Mouse (Mus musculus) hindlimb bud, embryonic 11.5 days (tissue): ENCODE results near the gene Negr1.

ENCODE experiments used
- DNase-seq: peaks from one replicate; pipeline ENCODE4 v3.0.0-alpha.2; 2012; ENCODE audit warnings: low read depth, low spot score; ENCODE audit errors: extremely low spot score

Negr1 gene

DNA sequence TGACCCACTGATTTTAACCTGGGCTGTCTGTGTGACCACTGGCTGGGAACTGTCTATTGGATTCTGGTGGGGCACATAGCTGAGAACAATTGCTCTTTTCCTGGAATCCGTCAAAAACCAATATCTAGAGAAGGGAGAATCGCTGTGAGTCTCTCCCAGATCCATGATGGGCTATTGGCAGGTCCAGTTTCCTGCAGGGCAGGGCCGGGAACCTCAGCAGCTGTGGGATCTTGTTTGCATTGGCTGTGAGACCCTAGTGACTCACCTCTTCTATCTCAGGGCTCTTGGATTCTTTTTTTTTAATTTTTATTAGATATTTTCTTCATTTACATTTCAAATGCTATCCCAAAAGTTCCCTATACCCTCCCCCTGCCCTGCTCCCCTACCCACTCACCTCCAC is 111.0 kb downstream of the Negr1 start:
- DNase-seq: no peak

DNA sequence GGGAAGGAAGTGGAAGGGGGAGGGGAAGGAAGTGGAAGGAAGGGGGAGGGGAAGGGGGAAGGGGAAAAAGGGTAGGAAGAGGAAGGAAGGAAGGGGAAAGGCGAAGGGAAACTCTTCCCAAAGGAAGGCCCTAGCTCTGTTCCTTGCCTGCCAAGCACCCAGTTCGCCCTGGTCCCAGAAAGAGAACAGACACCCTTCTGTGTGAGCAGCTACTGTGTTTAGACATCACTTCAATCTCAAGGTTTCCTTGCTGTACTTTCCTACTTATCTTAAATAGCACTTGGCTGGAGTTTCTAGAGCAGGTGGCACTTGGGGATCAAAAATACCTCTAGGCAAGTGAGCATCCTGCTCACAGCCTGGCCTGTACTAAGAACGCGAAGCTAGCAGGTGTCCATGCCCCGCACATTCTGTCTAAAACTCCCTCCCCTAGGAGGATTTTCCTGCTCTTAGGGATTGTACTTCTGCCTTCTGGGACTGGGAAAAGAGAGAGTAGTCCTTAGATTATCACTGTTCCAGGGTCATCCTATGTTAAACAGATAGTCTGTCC is 128.5 kb downstream of the Negr1 start:
- no peak for DNase-seq

DNA sequence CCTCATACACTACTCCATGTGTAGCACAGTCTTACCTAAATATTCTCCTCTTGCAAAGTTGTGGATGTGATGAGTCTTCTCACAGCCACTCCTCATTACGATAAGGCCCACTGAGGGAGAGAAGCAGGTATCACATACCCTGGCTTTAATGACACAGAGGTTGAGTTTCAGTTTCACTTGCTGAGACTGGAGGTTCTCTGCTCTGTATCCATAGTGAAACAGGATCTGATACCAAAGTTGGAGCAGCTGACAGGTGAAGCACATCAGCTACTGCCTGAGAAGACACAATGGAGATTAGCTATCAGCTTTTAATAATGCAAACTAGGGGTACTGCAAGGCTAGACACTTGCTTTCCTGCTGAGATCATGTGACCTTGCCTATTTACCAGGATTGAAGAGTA is 137.1 kb downstream of the Negr1 start:
- DNase-seq: no peak

DNA sequence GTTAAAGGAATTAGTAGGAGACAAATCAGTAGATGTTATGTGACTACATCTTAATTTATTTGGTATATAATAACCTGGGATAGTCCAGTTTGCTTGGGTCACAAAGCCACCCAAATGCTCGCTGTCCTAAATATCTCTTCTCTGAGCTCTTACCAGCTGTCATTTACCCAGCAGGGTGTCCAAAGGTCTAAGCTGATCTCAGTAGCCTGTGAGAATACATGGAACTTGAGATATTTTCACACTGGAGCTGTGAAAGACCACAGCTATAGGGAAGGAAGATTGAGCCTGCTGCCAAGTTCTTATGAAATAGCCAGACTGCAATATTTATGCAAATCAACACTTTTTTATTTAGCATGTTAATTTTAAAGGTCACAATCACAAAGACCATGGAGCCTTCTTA is 141.6 kb downstream of the Negr1 start:
- DNase-seq: no peak

DNA sequence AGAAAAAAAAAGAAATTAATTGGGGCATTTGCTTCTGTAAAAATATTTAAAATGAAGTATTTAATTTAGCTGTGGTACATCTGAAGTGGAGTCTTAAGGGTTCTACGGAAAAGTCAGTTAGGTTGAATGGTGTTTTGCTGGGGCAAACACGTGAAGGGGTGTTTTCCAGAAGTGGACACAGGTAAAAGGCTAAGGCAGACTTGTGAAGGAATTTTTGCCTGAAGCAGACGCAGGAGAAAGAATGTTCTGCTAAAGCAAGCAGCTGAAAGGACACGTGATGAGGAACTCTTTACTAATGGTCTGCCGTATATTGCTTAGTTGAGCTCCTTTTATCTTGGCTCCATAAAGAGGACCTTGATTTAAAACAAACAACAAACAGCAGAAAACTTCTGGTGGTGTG is 148.6 kb downstream of the Negr1 start:
- no peak for DNase-seq

DNA sequence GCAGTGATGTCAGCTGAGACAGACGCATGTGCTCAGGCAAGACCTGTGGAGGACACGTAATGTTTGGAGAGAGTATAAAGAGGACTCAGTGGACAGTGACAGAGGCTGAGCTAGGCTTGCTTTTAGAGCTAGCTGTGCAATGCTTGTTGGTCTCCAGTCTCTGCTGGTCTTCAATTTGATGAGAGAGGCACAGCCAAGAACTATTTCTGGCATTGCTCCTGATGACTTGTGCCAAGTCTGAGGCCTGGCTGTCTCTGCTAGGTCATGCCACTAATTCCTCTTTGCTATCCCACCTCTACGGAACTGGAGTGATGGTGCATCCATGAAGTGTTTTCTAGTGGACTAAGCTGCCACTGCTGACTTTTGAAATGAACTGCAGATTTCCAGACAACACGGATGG is 149.1 kb downstream of the Negr1 start:
- DNase-seq: no peak

DNA sequence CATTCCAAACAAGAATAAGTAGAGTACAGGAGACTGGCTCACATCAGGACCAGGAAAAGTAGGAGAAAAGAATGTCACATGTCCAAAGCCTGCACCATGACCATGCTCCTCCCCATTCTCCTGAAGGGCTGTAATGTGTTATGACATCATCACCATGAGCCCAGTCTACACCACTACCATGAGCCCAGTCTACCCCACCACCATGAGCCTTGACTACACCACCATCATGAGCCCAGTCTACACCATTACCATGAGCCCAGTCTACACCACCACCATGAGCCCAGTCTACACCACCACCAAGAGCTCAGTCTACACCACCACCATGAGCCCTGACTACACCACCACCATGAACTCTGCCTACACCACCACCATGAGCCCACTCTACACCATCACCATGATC is 174.7 kb downstream of the Negr1 start:
- DNase-seq: no peak

DNA sequence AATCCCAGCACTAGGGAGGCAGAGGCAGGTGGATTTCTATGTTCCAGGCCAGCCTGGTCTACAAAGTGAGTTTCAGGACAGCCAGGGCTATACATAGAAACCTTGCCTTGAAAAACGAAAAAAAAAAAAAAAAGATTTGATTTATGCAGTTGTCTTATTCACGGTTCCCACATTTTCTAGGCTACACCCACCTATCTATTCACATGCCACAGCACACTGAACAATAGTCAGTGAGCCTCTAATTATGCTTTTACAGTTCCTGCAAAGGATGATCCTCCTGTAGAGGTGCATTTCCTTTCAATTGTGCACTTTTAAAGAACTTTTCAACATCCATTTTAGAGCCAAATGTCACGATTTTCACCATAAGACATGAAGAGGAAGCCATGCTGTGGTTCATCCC is 177.9 kb downstream of the Negr1 start:
- DNase-seq: no peak

DNA sequence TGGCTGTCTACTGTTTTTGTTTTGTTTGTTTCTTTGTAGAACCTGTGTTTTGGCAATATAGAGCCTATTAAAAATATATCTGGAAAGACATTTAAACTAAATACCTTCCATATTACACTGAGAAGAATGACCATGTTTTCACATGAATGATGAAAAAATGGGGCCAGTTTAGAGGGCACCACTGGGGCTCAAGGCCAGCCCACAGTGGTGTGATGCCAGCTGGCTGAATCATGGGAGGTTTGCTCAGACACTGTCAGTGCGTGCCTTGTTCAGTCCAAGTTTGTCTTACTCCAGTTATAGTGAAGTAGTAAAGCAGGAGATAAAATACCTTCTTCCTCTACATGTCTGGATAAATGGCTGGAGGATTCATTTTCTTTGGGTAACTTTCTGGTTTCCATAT is 181.7 kb downstream of the Negr1 start:
- DNase-seq: no peak

DNA sequence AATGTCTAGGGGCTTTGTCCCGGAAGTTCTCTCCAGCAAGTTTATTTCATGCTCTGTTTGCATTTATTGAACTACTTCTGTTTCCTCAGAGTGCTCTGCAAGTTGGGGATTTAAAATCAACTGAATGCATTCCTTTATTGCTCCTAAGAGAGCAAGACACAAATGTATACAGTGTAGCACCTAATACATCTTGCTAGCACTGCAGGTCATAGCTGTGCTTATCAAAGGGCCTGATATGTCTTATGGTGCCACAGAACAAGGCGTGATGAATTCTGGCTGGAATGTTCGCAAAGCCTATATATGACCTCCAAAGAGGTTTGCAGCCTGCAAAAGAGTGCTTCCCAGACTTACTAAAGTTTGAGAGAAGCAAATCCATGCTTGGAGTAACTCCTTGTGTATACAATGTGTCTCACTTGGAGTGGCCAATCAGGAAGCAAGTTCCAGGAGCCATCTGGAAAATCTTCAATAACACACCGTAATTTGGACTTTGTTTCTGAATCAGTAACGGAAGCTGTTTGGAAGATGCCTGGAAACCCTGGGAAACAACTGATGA is 183.7 kb downstream of the Negr1 start:
- DNase-seq: no peak

DNA sequence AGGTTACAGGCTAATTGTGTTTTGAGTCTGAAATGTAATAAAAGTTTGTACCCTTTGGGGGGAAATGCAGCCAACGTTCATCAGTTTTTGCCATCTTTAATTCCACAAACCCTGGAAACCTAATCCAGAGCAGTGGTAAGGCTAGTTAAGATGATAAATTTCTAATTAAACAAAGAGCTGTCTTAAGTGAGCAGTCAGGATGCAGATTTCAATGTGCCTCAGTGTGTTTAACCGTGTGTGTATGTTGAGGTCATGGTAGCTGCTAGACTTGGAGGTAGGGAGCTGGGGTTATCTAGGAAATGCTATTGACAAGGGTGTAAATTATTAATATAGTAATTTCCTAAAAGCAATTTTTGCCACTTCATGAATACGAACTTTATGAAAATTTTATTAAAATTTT is 185.9 kb downstream of the Negr1 start:
- DNase-seq: no peak

DNA sequence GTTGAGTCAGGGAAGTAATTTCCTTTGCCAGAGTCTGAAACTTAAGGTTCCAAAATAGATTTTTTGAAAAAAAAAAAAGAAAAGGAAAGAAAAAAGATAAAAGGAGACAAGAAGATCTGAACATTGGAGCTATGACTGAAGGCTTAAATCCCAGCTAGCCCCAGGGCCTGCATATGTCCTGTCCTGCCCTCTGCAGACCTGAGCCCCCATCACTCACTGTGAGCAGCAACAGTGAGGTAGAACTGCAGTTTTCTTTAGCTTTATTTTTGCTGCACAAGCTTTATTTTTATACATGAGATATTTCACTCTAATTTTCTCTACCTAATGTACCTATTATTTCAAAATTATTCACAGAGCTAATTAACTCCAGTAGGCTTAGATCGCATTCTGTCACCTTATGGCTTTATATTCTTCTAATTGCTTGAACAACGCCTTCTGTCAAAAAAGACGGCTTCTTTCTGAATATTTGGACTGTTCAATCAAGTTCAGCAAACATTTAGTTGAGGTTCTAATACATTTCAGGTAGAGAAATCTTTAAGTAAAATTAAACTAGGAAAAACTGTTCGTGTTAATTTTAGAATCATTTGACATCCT is 192.3 kb downstream of the Negr1 start:
- no peak for DNase-seq

DNA sequence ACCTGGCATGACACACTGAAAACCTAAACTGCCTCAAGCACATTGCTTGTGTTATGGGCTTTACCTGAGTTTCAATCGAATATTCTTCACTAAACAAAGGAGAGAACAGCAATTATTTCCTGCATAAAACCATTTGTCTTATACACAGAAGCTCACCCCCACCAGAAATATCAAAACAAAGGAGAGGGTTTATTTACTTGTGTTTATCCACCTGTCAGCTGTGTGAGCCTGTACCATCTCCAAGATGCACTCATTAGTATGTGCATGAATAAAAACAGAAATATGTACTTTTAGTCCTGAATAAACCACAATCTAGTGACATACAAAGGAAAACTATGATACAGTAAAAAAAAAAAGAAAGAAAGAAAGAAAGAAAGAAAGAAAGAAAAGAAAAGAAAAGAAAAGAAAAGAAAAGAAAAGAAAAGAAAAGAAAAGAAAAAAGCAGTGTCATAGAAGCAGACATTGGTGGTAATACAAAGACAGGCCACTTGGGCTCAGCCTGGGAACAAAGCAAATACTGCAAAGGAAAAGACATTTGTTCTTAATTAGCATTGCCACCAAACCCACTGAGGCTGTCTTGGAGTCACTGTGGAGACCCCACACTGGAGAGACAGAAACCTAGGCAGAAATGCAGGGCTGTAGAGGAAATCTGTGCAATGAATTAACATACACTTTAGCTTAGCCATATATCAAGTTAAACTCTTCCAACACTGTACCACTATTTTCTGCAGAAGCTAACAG is 193.4 kb downstream of the Negr1 start:
- DNase-seq: no peak

DNA sequence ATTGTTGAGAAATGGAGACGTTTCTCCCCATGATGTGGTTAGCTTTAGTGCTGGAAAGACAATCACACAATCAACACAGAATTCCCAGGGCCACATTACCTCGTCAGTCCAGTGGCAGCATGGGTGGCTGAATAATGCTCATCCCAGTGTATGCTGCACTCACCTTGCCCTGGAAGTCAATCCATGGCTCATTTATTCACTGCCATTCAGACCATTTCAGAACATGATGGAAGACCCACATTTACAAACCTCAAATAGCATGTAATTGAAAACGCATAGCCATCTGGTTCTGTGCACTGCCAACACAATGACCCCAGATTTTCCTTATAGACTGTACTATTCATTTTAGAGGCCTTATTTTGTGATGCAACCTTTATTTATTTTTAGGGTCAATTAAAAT is 203.4 kb downstream of the Negr1 start:
- no peak for DNase-seq

DNA sequence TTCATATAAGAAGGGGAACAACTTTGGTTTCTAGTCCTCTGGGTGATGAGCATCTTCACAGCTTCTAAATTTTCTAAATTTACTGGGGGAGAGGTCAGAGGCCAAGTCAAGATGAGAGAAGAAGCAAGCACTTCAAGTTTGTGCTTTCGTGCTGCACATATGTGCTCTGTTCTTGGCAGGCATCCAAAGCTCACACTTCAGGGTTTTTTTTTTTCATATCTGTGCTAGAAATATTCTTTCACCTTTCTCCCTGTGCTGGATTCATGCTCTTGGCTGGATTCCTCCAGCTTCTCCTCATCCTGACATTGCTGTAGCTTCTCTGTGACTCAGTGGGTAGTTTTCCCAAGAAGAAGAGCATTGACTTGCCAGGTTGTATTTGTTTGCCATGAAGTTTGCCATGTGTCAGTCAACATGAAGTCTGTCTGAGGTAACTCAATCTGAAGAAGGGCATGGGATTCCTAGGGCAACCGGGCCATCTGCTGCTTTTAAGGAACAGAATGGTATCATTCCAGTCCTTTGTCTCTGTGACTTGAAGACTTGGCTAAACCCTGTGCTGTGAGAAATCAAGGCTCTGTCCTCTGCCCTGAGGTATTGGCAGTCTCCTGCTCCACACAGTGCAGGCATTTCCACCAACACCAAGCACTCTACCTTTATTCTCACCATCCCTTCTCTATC is 204.7 kb downstream of the Negr1 start:
- DNase-seq: no peak

DNA sequence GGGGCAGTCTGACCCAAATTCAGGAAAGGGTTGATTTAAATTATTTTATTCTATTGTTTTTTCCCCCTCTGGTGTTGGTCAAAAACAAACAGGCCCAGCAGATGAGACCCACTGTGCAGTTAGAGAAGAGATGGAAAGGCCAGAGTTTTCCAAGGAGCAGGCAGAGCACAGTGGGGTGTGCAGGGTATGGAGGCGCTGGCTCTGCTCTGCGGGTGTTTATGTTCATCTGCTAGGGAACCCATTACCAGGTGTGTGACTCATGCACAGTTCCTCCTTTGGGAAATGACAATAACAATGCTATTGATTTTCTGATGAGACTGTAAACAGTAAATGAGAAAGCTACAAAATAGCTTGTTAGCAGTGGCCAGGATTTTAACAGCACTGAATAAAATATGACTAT is 210.0 kb downstream of the Negr1 start:
- DNase-seq: no peak

DNA sequence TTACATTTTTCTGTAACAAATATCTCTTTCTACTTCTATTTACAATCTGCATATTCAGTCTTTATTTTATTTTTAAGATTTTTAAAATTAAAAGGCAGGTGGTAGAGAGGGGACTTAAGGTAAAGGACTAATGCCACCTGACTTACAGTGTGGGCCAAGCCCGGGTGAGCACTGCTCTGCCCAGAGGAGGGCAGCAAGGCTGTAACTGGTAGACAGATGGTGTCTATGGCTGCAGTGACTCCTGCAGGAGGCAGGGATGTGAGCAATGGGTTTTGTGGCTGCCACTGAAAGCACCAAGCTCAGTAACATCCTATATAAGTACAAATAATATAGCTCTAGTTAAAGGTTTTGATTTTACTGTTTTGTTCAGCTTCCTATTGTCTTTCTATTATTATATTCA is 210.5 kb downstream of the Negr1 start:
- DNase-seq: no peak

DNA sequence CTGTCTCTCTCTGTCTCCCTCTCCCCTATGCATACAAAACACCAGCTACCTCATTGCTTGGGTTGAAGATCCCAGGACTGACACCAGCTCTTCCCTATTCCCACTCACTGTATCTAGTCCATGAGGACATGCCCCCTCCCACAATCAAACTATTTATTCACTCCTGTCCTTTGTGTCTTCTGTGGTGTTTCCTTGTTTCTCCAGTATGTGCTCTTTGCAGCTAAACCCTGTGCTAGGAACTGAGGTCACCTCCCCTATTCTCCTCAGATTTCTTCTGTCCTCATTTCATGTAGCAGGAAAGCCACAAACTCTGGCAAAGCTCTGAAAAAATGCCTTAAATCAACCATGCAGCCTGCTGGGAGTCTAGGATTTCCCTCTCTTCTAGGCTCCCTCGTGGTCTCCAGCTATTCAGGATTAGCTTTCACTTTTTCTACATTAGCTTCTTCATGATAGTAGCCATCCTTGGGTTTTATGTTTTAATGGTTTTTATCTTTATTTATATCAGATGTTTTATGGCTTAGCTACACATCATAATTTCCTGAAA is 222.8 kb downstream of the Negr1 start:
- no peak for DNase-seq

DNA sequence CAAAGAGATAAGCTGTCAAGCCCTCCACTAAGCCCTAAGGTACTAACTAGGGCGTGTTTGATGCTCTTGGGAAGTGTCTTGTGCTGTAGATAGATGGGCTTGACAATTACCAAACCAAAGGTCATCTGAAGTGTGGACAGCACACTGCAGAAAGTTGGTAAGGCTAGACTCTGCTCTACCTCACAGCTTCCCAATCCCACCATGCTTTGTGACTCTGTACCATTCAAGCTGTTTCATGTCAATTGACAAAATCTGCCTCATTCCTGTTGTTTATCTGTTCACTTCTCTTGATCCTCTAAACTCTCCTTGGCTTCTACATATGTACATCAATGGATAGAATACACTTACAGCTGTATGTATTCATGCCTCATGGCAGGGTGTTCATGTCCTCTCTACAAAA is 224.8 kb downstream of the Negr1 start:
- DNase-seq: no peak

DNA sequence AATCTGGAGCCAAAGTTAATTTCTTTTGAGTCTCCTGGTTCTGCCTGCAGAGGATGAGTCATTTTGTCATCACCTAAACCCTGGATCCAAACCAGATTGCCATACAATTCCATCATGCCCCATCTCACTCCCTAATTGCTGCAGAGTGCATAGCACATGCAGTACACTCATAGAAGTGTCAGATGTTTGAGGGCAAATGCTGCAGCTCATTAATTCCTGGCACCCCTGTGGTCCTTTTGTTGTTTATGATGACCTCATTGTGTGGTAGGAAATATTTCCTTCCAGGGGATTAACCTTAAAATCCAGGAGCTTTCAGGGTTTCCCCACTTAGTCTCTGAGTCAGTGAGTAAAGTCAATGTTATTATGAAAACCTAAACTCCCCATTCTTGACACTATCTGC is 229.6 kb downstream of the Negr1 start:
- no peak for DNase-seq

DNA sequence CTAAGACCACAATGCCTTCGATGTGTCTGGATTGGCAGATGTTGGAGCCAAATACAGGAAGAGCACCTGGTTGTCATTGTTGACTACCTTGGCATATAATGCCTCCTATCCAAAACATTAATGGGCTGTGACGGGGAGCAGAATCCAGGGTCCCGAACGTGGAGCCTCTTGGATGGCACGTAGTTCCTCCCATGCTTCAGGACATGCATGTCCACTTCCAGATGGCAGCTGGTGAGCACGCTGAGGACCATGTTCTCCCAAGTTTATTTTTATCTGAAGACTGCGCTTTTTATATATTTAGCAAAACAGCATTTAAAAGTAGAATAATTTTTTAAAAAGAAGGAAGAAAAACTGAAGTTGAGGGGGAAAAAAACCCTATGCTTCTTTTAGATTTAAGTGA is 231.1 kb downstream of the Negr1 start:
- no peak for DNase-seq

DNA sequence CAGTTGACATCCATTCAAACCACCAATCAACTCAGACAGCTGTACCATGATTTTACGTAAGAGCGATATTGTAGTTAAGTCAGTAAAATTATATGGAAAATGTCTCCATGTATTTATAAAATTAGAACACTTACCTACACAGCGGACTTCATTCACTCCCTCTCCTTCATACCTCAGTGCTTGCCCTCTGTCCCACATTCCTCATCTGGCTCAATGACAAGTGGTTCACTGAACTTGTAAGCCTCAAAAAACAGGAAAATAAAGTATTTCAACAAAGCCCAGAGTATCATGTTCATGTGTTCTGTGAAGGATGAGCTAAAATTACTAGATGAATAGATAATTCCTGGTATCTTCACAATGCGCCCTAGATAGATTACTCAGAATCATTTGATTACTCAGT is 232.5 kb downstream of the Negr1 start:
- DNase-seq: no peak
